Mouse (Mus musculus): ENCODE measurements around the gene Gm14401. TPM values are rescaled to one million over a fixed set of nuclear protein-coding genes. Genes with fewer than 3 reads are reported as not detected.
"Not testable (repeated sequence)": the region's sequence is repeated elsewhere in the genome, so short reads cannot be mapped to it uniquely, and the experiment has no call there.

Gm14401 gene
- total RNA-seq (2018; cell fraction: chromatin; rRNA removed), result under 1 TPM in 8 of 26 experiments, not detected in 18; 0.68 to 0.94 (median 0.80) TPM
- total RNA-seq (2018; cell fraction: cytosol; rRNA removed), result under 1 TPM in 1 of 26 experiments, not detected in 25; 0.14 TPM
- total RNA-seq (2018; cell fraction: nucleus; rRNA removed), result not detected
- not detected in 3 replicates for polyA plus RNA-seq (2018)

DNA sequence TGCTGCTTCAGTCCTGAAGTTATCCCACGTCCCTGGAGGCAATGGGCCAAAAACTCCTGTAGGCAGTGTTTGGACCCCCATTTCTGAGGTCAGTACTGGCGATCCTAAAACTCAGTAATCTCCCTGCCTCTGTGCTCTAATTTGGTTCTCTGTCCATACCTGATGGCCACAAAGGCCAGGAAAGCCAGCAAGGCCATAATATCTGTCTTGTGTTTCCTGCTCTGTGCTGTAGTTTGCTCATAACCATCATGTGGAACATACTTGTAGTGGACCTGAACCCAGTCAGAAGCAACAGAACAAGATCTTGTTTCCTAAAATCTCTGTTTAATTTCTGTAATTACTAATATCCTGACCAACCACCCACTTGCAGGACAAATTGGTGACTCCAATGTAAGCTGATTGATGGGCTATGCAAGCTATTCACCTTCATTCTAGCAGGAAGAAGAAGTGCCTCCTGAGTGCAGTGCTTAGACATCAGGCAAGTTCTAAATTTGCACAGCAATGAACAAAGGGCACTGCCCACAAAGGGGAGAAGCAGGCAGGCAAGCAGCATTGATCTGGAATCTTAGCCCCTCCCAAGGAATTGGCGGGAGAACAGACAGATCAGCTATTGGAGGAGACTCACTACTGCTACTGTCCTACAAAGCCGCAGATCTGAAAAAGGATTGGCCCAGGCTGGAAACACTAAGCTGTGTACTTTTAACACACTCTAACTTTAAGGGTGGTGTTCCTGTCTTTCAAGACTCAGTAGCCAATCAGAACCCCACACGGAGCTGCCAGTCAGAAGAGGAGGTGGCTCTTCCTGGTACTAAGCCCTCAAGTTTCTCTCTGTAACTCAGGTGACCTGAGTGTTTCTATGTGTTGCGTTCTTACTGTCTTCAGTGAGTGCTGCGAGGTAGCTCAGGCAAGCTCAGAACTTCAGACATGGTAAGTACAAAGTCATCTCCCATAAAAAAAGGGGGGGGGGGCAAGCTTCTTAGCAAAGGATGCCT, at the start of gene Gm14401:
Gm14401 (plus strand) TSS at position 889 of the 992 bp plus-strand sequence.
- not testable (repeated sequence) for H3K27ac ChIP-seq

DNA sequence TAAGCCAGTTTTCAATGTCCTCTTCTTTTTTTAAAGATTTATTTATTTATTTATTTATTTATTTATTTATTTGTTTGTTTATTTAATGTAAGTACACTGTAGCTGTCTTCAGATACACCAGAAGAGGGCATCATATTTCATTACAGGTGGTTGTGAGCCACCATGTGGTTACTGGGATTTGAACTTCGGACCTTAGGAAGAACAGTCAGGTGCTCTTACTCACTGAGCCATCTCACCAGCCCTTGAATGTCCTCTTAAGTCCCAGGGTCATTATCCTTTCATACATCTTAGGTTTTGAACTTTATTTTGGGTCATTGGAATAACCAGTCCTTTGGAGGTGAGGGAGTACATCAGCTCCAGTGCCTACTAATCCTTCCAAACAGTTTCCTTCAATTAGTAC, 1.3 kb upstream of the Gm14401 start:
- H3K36me3 ChIP-seq (ENCODE audit: inconsistent target); H3K27ac ChIP-seq; H3K79me2 ChIP-seq (ENCODE audit: inconsistent target); H3K4me3 ChIP-seq (ENCODE audit: inconsistent target): not testable (repeated sequence)
- WGBS (ENCODE audit: missing documents), result 87% methylated on average over 1 of the region's 1 CpGs

More for the DNA sequence above, at the start of gene Gm14401:
- WGBS (ENCODE audit: missing documents), result 74% methylated on average over 7 of the region's 7 CpGs
- H3K4me3 ChIP-seq (ENCODE audit: inconsistent target); H3K36me3 ChIP-seq (ENCODE audit: inconsistent target); H3K79me2 ChIP-seq (ENCODE audit: inconsistent target): not testable (repeated sequence)

DNA sequence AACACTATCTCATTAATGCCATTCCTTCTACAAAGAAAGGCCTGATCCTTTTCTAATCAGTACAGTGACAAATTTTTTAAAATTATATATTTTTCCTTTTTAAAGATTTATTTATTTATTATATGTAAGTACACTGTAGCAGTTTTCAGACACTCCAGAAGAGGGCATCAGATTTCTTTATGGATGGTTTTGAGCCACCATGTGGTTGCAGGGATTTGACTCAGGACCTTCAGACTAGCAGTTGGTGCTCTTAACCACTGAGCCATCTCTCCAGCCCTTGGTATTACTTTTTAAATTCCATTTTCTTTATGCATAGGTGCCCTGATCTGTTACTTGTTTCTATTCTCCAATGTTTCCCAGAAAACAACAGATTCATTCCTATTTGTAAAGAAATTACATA, 895 bp downstream of the Gm14401 start:
- not testable (repeated sequence) for H3K27ac ChIP-seq; H3K79me2 ChIP-seq (ENCODE audit: inconsistent target); H3K36me3 ChIP-seq (ENCODE audit: inconsistent target); H3K4me3 ChIP-seq (ENCODE audit: inconsistent target)

DNA sequence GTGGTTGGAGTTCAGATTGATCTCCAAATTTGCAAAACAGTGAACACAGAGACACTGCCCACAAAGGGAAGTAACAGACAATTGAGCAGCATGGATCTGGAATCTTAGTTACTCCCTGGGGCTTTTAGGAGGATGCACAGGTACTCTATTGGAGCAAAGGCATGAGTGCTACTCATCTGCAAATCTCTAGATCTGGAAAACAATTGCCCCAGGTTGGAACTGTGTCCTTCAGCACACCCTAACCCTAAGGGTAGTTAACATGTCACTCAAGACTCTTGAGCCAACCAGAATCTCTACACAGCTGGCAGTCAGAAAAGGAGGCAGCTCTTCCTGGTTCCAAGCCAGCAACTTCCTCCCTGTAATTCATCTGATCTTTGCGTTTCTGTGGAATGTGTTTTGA, 5.7 kb downstream of the Gm14401 start:
- not testable (repeated sequence) for H3K79me2 ChIP-seq (ENCODE audit: inconsistent target); H3K4me3 ChIP-seq (ENCODE audit: inconsistent target); H3K36me3 ChIP-seq (ENCODE audit: inconsistent target); H3K27ac ChIP-seq
- 94% methylated on average over 1 of the region's 1 CpGs for WGBS (ENCODE audit: missing documents)

DNA sequence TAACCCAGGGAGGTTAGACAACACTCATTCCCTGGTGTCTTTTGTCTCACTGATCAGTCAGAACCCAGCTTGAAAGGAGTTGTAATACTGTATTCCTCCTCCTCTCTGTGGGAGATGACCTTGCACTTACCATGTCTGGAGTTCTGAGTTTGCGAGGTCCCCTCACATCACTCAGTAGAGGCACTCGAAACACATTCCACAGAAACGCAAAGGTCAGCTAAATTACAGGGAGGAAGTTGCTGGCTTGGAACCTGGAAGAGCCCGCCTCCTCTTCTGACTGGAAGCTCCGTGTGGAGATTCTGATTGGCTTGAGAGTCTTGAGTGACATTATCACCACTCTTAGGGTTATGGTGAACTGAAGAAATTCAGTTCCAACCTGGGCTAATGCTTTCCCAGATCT, 35.0 kb downstream of the Gm14401 start:
- H3K27ac ChIP-seq; H3K79me2 ChIP-seq (ENCODE audit: inconsistent target); H3K4me3 ChIP-seq (ENCODE audit: inconsistent target); H3K36me3 ChIP-seq (ENCODE audit: inconsistent target): not testable (repeated sequence)
- WGBS (ENCODE audit: missing documents), result 87% methylated on average over 4 of the region's 5 CpGs

DNA sequence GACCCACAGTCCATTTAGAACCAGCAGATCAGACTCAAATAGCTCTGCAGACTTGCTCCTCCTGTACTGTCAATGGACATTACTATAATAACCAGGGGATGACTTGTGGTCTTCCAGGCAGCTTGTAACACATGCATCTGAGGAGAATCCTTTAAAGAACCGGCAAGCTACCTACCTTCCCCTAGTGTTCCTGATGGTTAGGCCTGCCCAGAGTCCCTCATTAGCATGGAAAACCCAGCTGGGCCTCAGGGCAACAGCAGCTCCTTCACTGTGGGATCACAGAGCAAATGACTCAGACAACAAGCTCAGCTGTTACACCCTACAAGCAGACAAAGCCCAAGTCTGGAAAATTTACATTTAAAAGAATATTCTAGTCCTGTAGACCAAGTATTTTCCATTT, 55.0 kb downstream of the Gm14401 start:
- H3K36me3 ChIP-seq (ENCODE audit: inconsistent target); H3K79me2 ChIP-seq (ENCODE audit: inconsistent target); H3K4me3 ChIP-seq (ENCODE audit: inconsistent target); H3K27ac ChIP-seq: not testable (repeated sequence)
- WGBS (ENCODE audit: missing documents), result 27% methylated on average over 1 of the region's 1 CpGs

Other genes starting within 250 kb of the Gm14401 start
- not detected in 3 replicates for gene Gm14408, start 243.2 kb upstream of the Gm14401 start, polyA plus RNA-seq (2018)
- gene Gm14296, start 146.5 kb upstream of the Gm14401 start, polyA plus RNA-seq (2018), result 3.7 to 19.9 TPM (median 5.8 TPM) in 3 replicates
- 3.3 to 12.6 TPM (median 4.8 TPM) in 3 replicates for gene Gm14419, start 73.4 kb upstream of the Gm14401 start, polyA plus RNA-seq (2018)
- gene Gm14410, start 132.1 kb downstream of the Gm14401 start, polyA plus RNA-seq (2018), result 13.7 to 15.9 TPM (median 15.7 TPM) in 3 replicates
- 0.33 TPM in 1 of 3 replicates, not detected in the others for gene Gm14409, start 192.7 kb downstream of the Gm14401 start, polyA plus RNA-seq (2018)
- gene Gm14412, start 250.0 kb downstream of the Gm14401 start, polyA plus RNA-seq (2018), result 0.20 TPM in 1 of 3 replicates, not detected in the others

All from macrophage (primary cell).